Mouse (Mus musculus) gastrocnemius, postnatal 4 days (tissue): Measurements from ENCODE around the gene Kctd19. TPM values are rescaled to one million over a fixed set of nuclear protein-coding genes. Genes with fewer than 3 reads are reported as not detected.

Experiments used
- DNase-seq, 2 experiments: peaks; one replicate each; pipeline ENCODE4 v3.0.0; 2021 to 2022; ENCODE audit warnings: low spot score in 2 of 2, mixed read lengths in 2 of 2
- long read RNA-seq, 2 experiments: library from polyadenylated mRNA; stranded (forward); transcript quantifications; one replicate each; pipeline ENCODE4 v2.0.0; 2021
- total RNA-seq, 2 experiments: library from RNA; stranded (reverse); gene quantifications; 2 replicates each; pipeline ENCODE4 v1.2.3; 2021

Gene Kctd19
- total RNA-seq = not detected
- long read RNA-seq, experiment 1 = 0 reads
- long read RNA-seq, experiment 2 = 0 reads

DNA sequence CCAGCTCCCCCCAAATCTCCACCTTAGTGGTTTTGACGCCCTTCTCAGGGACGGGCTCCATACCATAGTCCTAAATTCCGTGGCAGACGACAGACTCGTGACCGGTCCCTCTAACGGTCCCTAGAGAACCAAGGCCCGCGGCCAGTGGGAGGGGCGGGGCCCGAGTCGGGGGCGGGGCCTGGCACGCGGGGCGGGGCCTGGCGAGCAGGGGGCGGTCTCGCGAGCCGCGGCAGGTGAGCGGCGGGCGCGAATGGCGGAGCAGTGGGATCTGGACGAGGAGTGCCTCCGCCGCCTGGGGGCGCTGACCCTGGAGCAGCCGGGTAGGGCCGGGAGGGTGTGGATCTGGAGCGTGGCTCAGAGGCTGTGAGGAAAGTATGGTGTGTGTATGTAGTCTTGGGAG, at the start of gene Kctd19, which contains the start of gene Lrrc36:
Gene Kctd19 (minus strand): TSS at position 112 of the 400 bp plus-strand sequence.
Gene Lrrc36 (plus strand): TSS at position 181 of the 400 bp plus-strand sequence.
- peak; percentile 24 to 48 for DNase-seq

- DNase-seq = no peak
Measured at GRCm38 (mm10) chr8:105461085-105461803, 47.9 kb upstream of the Kctd19 start.

DNA sequence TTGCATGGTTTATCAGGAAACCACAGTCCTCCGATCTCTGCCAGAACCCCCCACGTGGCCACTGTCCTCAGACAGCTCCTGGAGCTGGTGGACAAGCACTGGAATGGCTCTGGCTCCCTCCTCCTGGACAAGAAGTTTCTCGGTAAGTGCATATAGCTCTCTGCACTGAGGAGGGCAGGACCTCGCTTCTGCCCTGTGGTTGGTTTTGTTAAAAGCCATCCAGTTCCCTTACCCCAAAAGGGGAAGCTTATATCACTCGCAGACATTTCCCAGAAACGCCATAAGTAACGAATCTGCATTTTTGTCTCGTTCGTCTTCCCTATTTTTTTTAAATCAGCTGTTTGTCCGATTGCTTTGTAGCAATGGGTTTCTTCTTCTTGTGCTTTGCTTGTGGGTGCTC, 41.9 kb upstream of the Kctd19 start:
- DNase-seq = no peak

- no peak for DNase-seq
Measured at GRCm38 (mm10) chr8:105454088-105454487, 40.8 kb upstream of the Kctd19 start.

DNA sequence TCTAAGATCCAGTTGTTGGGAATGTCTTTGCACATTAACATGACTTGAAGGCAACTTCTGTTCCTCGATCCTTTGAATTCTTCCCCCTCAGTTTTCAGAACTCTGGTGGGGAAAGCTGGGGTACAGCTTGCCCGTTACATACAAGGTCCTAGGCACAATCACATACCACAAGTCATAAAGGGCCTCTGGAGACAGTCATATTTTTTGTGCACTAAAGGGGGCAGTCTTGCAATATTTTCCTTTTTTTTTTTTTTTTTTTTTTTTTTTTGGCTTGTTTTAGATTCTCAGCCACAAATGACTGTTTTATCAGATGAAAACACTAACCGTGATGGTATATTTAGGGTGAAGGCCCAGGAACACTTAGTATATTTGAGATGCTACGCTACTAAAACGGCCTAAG, 40.0 kb upstream of the Kctd19 start:
- DNase-seq = no peak

- no peak for DNase-seq
Measured at GRCm38 (mm10) chr8:105451903-105452603, 38.8 kb upstream of the Kctd19 start.

- DNase-seq = no peak
Measured at GRCm38 (mm10) chr8:105450977-105451376, 37.7 kb upstream of the Kctd19 start.

DNA sequence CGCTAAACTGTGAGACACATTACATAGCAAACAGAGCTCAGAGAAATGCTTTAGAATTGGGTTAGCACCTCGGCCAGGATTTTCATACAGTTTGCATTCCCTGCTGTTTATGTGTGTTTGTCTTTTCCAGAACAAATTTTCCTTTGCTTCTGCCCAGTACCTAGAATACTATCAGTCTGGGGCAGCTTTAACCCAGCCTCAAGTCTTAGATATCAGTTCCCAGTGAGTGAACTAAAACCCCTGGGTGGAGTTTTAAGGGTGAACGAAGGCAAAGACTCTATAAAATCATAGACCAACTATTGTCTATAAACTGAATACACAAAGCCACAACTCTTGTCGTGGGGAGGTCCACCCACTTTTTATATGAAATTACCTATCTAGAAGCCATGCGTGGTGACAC, 35.3 kb upstream of the Kctd19 start:
- no peak for DNase-seq

- no peak for DNase-seq
Measured at GRCm38 (mm10) chr8:105448188-105448587, 34.9 kb upstream of the Kctd19 start.

- DNase-seq = peak in 1 of 2 experiments; percentile 40
Measured at GRCm38 (mm10) chr8:105446127-105446552, 32.8 kb upstream of the Kctd19 start.

- DNase-seq = peak in 1 of 2 experiments; percentile 40
Measured at GRCm38 (mm10) chr8:105445296-105446126, 32.2 kb upstream of the Kctd19 start.

GRCm38 (mm10) chr8:105442661-105443060, 29.4 kb upstream of the Kctd19 start:
- no peak for DNase-seq

- peak; percentile 47 to 60 for DNase-seq
Measured at GRCm38 (mm10) chr8:105441433-105441832, 28.1 kb upstream of the Kctd19 start.

DNA sequence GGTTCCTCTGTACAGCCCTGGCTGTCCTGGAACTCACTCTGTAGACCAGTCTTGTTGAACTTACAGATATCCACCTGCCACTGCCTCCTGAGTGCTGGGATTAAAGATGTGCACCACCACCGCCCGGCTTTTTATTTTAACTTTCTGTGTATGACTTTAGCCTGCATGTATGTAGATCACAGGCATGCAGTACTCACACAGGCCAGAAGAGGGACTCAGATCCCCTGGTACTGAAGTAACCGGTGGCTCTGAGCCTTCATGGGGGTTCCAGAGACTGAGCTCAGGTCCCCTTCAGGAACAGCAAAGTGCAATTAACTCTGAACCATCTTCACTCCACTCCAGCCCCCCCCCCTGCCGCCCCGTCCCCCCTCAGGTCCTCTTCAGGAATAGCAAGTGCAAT, 25.6 kb upstream of the Kctd19 start:
- DNase-seq = peak in 1 of 2 experiments; percentile 39

GRCm38 (mm10) chr8:105437078-105437748, 23.9 kb upstream of the Kctd19 start:
- DNase-seq = no peak

DNA sequence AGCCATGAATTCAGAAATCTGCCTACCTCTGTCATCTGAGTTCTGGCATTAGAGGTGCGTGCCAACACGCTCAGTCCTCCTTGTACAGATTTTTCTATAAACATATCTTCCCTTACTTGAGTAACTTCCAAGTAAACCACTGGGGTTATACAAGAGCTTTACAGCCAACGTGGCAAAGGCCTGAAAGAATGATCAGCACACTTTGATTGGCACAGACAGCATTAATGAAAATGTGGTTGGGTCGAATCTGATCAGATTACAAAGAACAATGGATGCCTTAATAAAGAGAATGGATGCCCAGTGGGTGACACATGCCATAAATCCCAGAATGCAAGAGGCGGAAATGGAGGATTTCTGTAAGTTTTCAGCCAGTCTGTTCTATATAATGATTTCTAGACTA, 22.9 kb upstream of the Kctd19 start:
- no peak for DNase-seq

- no peak for DNase-seq
Measured at GRCm38 (mm10) chr8:105434136-105434535, 20.8 kb upstream of the Kctd19 start.

GRCm38 (mm10) chr8:105433511-105433910, 20.2 kb upstream of the Kctd19 start:
- no peak for DNase-seq

GRCm38 (mm10) chr8:105433021-105433420, 19.7 kb upstream of the Kctd19 start:
- DNase-seq = no peak

GRCm38 (mm10) chr8:105431743-105432515, 18.6 kb upstream of the Kctd19 start:
- no peak for DNase-seq
